Mouse (Mus musculus) CH12.LX (cell line): Measurements from ENCODE around the gene Btf3. TPM values are rescaled to one million over a fixed set of nuclear protein-coding genes. Genes with fewer than 3 reads are reported as not detected.

Experiments
- DNase-seq: peaks from one replicate; pipeline ENCODE4 v3.0.0-alpha.2; 2013; ENCODE audit errors: extremely low read depth
- H3K27ac ChIP-seq: 2 replicates; pipeline ENCODE4 v1.5.1; 2012; ENCODE audit warnings: low read depth, mild to moderate bottlenecking, control low read depth, moderate library complexity; ENCODE audit not compliant: insufficient read depth
- H3K27me3 ChIP-seq: replicated peaks from 2 replicates; pipeline ENCODE3; 2012; ENCODE audit warnings: inconsistent platforms
- H3K36me3 ChIP-seq, 2 experiments: replicated peaks in 1 of 2; 2 replicates each; pipeline versions ENCODE3 to v1.6.1; 2012; ENCODE audit warnings: inconsistent platforms in 1 of 2, low read length in 1 of 2, mild to moderate bottlenecking in 1 of 2, mixed read lengths in 1 of 2, moderate library complexity in 1 of 2; ENCODE audit not compliant: control insufficient read depth in 1 of 2, insufficient read depth in 1 of 2
- H3K4me1 ChIP-seq, 2 experiments: 2 replicates each; pipeline ENCODE4 v1.6.1; 2012; ENCODE audit warnings: inconsistent platforms in 1 of 2, moderate library complexity in 1 of 2; ENCODE audit not compliant: insufficient read depth in 2 of 2, control insufficient read depth in 1 of 2
- H3K4me2 ChIP-seq: 2 replicates; pipeline ENCODE4 v1.6.1; 2012; ENCODE audit warnings: low read depth, mild to moderate bottlenecking, control low read depth; ENCODE audit not compliant: poor library complexity, insufficient read depth, severe bottlenecking
- H3K4me3 ChIP-seq, 3 experiments: fragments of 150-350 bp in 1 of 3; sonication (generic) in 1 of 3; replicated peaks in 1 of 3; 2 replicates each; pipeline versions ENCODE3 to v1.5.1; 2011 to 2012; ENCODE audit warnings: low read depth in 2 of 3, low read length in 2 of 3, mild to moderate bottlenecking in 2 of 3, moderate library complexity in 2 of 3, control low read depth in 1 of 3, improper control_type of control experiment in 1 of 3, inconsistent platforms in 1 of 3, mixed read lengths in 1 of 3; ENCODE audit not compliant: poor library complexity in 1 of 3
- H3K79me2 ChIP-seq: replicated peaks from 2 replicates; pipeline ENCODE4 v1.6.1; 2012; ENCODE audit warnings: mild to moderate bottlenecking, moderate library complexity; ENCODE audit not compliant: control insufficient read depth, poor library complexity, insufficient read depth, severe bottlenecking; ENCODE audit errors: extremely low read depth
- H3K9ac ChIP-seq: 2 replicates; pipeline ENCODE4 v1.6.1; 2012; ENCODE audit warnings: low read depth, mild to moderate bottlenecking, control low read depth, moderate library complexity; ENCODE audit not compliant: insufficient read depth
- H3K9me3 ChIP-seq: replicated peaks from 2 replicates; pipeline ENCODE3; 2012; ENCODE audit warnings: low read length, inconsistent platforms, mixed read lengths
- BHLHE40 ChIP-seq: IDR thresholded peaks from 2 replicates; pipeline ENCODE4 v1.6.1; 2011; ENCODE audit warnings: mild to moderate bottlenecking, low read depth, low read length, improper control_type of control experiment
- CHD1 ChIP-seq: IDR thresholded peaks from 2 replicates; pipeline ENCODE4 v1.6.1; 2012; ENCODE audit warnings: low read depth, low read length, improper control_type of control experiment, inconsistent platforms
- CTCF ChIP-seq, 2 experiments: IDR thresholded peaks in 1 of 2; conservative IDR thresholded peaks in 1 of 2; 2 replicates each; pipeline ENCODE4 v1.5.1; 2011 to 2012; ENCODE audit warnings: low read depth in 2 of 2, low read length in 2 of 2, improper control_type of control experiment in 1 of 2, inconsistent platforms in 1 of 2, mild to moderate bottlenecking in 1 of 2, moderate library complexity in 1 of 2
- ELF1 ChIP-seq: IDR thresholded peaks from 2 replicates; pipeline ENCODE4 v1.6.1; 2014; ENCODE audit warnings: low read depth, mild to moderate bottlenecking, inconsistent platforms, low read length, improper control_type of control experiment
- EP300 ChIP-seq: IDR thresholded peaks from 2 replicates; pipeline ENCODE4 v1.6.1; 2011; ENCODE audit warnings: low read length, improper control_type of control experiment
- ETS1 ChIP-seq: conservative IDR thresholded peaks from 2 replicates; pipeline ENCODE4 v1.6.1; 2012; ENCODE audit warnings: low read depth, mild to moderate bottlenecking, inconsistent platforms, low read length, improper control_type of control experiment, moderate library complexity
- KAT2A ChIP-seq: IDR thresholded peaks from 2 replicates; pipeline ENCODE4 v1.6.1; 2012; ENCODE audit warnings: low read length, improper control_type of control experiment, inconsistent platforms; ENCODE audit not compliant: insufficient replicate concordance
- MAFK ChIP-seq: IDR thresholded peaks from 2 replicates; pipeline ENCODE4 v1.6.1; 2011; ENCODE audit warnings: low read length, improper control_type of control experiment; ENCODE audit not compliant: insufficient replicate concordance
- MAX ChIP-seq: IDR thresholded peaks from 2 replicates; pipeline ENCODE4 v1.6.1; 2011; ENCODE audit warnings: low read length, improper control_type of control experiment
- MXI1 ChIP-seq: IDR thresholded peaks from 2 replicates; pipeline ENCODE4 v1.6.1; 2011; ENCODE audit warnings: mild to moderate bottlenecking, low read depth, low read length, improper control_type of control experiment
- NRF1 ChIP-seq: IDR thresholded peaks from 2 replicates; pipeline ENCODE4 v1.6.1; 2014; ENCODE audit warnings: low read depth, mild to moderate bottlenecking, inconsistent platforms, low read length, improper control_type of control experiment, moderate library complexity
- PAX5 ChIP-seq: IDR thresholded peaks from 2 replicates; pipeline ENCODE4 v1.6.1; 2012; ENCODE audit warnings: low read length, inconsistent platforms, mixed read lengths
- POLR2A ChIP-seq: IDR thresholded peaks from 2 replicates; pipeline ENCODE4 v1.6.1; 2011; ENCODE audit warnings: low read depth, mild to moderate bottlenecking, improper control_type of control experiment, low read length
- RCOR1 ChIP-seq: conservative IDR thresholded peaks from 2 replicates; pipeline ENCODE4 v1.6.1; 2012; ENCODE audit warnings: low read depth, mild to moderate bottlenecking, inconsistent platforms, low read length, improper control_type of control experiment
- TCF12 ChIP-seq: IDR thresholded peaks from 2 replicates; pipeline ENCODE4 v1.6.1; 2014; ENCODE audit warnings: low read depth, mild to moderate bottlenecking, inconsistent platforms, low read length, improper control_type of control experiment
- USF1 ChIP-seq: IDR thresholded peaks from 2 replicates; pipeline ENCODE4 v1.6.1; 2014; ENCODE audit warnings: low read depth, mild to moderate bottlenecking, inconsistent platforms, low read length, improper control_type of control experiment
- USF2 ChIP-seq: conservative IDR thresholded peaks from 2 replicates; pipeline ENCODE4 v1.6.1; 2011; ENCODE audit warnings: low read depth, low read length, improper control_type of control experiment
- ZC3H11A ChIP-seq: IDR thresholded peaks from 2 replicates; pipeline ENCODE4 v1.6.1; 2012; ENCODE audit warnings: low read depth, mild to moderate bottlenecking, inconsistent platforms, low read length, improper control_type of control experiment
- ZKSCAN1 ChIP-seq: IDR thresholded peaks from 2 replicates; pipeline ENCODE4 v1.6.1; 2012; ENCODE audit warnings: low read depth, inconsistent platforms, low read length, improper control_type of control experiment, borderline replicate concordance
- dilution Hi-C: fragments of 300-500 bp; cut with MboI; formaldehyde crosslinking; loops from 2 replicates; pipeline ENCODE4 v1.14.3; 2020; ENCODE audit warnings: low sequenced_read_pairs; ENCODE audit not compliant: extremely low pct_unique_long_range_greater_than_20kb, extremely low pct_ligation_motif_present
- in situ Hi-C: fragments of 300-500 bp; cut with MboI; formaldehyde crosslinking; loops from 3 replicates; pipeline ENCODE4 v1.14.3; 2019; ENCODE audit warnings: low sequenced_read_pairs, low pct_ligation_motif_present, low pct_unique_long_range_greater_than_20kb, mixed read lengths
- polyA plus RNA-seq: library from polyadenylated mRNA; unstranded; fragments of >175 nt; gene quantifications from 2 replicates; pipeline ENCODE4 v1.2.1, GENCODE M21; 2012; ENCODE audit warnings: low read depth; ENCODE audit not compliant: insufficient read length
- total RNA-seq, 2 experiments: library from RNA; depleted of rRNA; stranded (reverse); fragments of 300-350 nt in 1 of 2; fragments of >200 nt in 1 of 2; gene quantifications; 2 replicates each; pipeline ENCODE4 v1.2.3; 2012 to 2014

The Btf3 gene
- total and polyA plus RNA-seq, 3 experiments, result 1,038 to 1,568 (median 1,367) TPM

DNA sequence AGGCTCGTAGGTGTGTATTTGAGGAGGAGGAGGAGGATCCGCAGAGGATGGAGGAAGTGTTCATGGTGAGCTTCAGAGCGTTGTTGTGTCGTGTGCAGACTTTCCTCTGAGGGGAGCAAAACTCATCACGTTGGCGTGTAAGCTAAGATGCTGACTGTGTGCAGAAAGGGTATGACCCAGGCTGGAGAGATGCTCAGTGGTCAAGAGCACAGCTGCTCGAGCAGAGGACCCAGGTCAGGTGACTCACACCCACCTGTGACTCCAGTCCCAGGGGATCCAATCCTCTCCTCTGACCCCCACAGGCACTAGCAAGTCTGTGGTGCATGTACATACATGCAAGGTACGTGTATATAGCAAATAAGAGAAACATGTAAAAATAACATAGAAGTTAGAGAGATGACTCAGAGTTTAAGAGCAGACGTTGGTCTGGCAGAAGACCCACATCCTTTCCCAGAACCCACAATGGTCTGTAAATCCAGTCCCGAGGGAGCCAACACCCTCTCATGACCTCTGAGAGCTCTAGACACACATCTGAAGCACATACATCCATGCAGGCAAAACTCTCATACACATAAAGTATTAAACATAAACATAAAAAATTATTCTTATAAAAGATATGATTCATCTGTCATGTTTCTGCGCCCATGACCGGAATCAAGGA lies 35.7 kb downstream of the Btf3 start:
- TF ChIP-seq EP300 (peak; percentile 24; the same call in 1 of the 2 replicates), USF1 (no peak), NRF1 (no peak), BHLHE40 (peak; percentile 62), CHD1 (no peak), ZKSCAN1 (peak; percentile 69), TCF12 (peak; percentile 47; the same call in 1 of the 2 replicates), RCOR1 (no peak), MAFK (no peak), ETS1 (peak; percentile 41; the same call in 1 of the 2 replicates), POLR2A (no peak), CTCF (conservative IDR thresholded peaks at IDR 0.05 in 1 of 2, IDR thresholded peaks at IDR 0.05 in 1 of 2; ENCODE audit: low read depth in 2 of 2, low read length in 2 of 2) (no peak)
- TF ChIP-seq, all 38 proteins: peak for 5
- dilution Hi-C loops, result no loop called here
- Histone ChIP-seq H3K36me3 (peaks cover 0 to 4% of the 10 kb centered on the region in 2 experiments), H3K4me2 (no peak overlapping the region), H3K79me2 (no peaks in the 10 kb centered on the region), H3K27ac (no peak overlapping the region), H3K27me3 (no peaks in the 10 kb centered on the region), H3K9me3 (no peaks in the 10 kb centered on the region), H3K4me1 (peaks cover 11 to 13% of the 10 kb centered on the region in 2 experiments), H3K4me3 (no peak overlapping the region), H3K9ac (no peak overlapping the region)
- in situ Hi-C loops, result no loop called here
- no peak for DNase-seq

DNA sequence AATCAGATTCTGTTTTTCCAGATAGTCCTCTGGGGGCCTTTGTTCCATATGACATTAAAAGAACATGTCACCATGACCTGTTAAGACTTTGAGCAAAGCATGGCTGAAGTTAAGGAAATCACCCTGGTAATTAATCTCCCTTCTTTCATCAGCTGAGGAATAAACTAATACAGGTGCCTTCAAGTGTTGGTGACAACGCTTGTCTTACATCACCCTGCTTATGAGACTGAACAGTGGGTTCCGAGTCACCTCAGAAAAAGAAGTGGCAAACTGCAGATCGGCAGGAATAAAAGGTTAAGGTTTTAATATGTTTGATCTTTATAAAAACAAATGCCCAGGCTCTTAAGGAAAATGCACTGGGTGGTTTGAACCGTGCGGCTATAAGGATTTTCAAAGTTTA lies 37.1 kb downstream of the Btf3 start, which contains the start of gene Gm21976:
Gene Gm21976 (plus strand): TSS at position 202 of the 400 bp plus-strand sequence.
- TF ChIP-seq MXI1 (no peak), KAT2A (no peak), PAX5 (no peak), MAX (no peak), USF2 (no peak), ELF1 (no peak), ZC3H11A (no peak)
- TF ChIP-seq, all 38 proteins: peak for 0
- dilution Hi-C loops, result no loop called here
- no peak for DNase-seq
- Histone ChIP-seq H3K9ac (no peak within 1 kb of the TSS), H3K9me3 (no peaks in the 10 kb centered on the region), H3K4me3 (no peak within 1 kb of the TSS), H3K36me3 (peaks cover 4 to 17% of the 10 kb centered on the region in 2 experiments), H3K27me3 (no peaks in the 10 kb centered on the region), H3K27ac (no peak within 1 kb of the TSS), H3K79me2 (no peaks in the 10 kb centered on the region), H3K4me1 (peaks cover 20 to 21% of the 10 kb centered on the region in 2 experiments), H3K4me2 (no peak within 1 kb of the TSS)
- in situ Hi-C loops, result no loop called here
